Mouse (Mus musculus) right cerebral cortex, postnatal 4 days (tissue): Measurements from ENCODE around the gene Psmd7.
"Not testable (repeated sequence)": the region's sequence is repeated elsewhere in the genome, so short reads cannot be mapped to it uniquely, and the experiment has no call there.

Experiments used
- DNase-seq: peaks from one replicate; pipeline ENCODE4 v3.0.0-alpha.2; 2022

The Psmd7 gene

DNA sequence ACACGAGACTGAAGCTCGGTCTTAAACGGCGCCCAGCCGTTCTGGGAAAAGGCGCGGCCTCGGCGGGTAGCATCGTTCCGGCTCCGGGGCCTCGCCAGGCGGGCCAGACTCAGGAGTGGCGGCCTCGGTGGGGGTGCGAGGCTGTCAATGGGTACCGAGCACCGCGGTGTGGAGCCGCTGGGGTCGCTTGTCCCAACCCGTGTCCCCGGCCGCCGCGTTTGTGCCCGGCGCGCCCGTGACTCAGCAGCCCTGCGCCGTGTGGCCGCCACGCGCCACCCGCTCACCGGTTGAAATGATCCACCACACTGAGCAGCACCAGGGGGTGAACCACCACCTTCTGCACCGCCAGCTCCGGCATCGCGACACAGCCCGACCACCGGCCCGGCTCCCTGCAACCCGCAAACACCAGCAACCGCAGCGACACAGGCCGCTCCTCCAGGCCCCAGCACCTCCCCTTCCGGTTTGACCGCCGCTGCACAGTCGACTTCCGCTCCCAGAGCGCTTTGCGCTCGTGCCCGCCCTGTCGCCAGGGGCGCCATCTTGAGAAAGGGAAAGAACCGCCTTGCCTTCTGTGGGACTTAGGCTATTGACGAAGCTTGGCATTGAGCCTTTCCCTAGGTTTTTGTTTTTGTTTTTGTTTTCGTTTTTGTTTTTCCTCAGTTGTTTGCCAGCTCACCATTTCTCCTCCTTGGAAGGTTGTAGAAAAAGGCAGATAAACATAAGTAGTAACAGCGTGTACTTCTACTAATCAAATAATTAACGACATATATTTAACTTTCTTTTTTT is at the start of gene Psmd7:
Gene Psmd7 (minus strand): TSS at position 470 of the 786 bp plus-strand sequence.
- peak; percentile 91 for DNase-seq

DNA sequence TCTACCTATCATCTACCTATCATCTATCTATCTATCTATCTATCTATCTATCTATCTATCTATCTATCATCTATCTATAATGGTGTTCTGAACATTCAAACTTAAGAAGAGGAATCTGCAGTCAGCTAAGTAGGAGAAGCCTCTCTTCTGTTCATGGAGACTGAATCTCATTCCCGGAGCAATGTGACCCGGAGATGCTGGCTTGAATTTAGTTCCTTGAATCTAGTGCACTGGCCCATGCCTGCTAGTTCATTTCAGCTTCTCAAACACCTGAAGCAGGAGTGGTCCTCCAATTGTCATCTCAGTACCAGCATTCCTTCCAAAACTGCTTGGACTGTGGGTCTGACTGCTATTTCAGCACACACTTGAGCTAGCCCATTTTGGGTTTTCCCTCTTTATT is 45.5 kb upstream of the Psmd7 start:
- no peak for DNase-seq

DNA sequence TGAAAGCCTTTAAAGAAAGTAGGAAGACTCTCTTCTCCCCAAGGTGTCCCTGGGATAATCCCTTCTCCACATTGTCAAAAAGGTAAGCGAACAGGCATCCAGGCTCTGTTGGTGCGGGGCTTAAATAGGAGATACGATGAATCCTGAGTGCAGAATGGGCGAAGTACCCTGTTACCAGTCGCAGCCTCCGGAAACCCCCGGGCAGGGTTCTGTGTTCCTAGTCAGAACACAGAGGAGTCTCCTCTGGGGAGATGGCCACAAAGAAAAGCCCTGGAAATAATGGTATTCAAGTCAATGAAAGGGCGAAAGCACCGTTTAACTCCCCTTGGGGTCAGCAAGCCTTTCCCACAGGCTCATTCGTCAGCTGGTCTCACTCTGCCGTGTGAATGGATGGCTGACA is 41.4 kb upstream of the Psmd7 start:
- no peak for DNase-seq

DNA sequence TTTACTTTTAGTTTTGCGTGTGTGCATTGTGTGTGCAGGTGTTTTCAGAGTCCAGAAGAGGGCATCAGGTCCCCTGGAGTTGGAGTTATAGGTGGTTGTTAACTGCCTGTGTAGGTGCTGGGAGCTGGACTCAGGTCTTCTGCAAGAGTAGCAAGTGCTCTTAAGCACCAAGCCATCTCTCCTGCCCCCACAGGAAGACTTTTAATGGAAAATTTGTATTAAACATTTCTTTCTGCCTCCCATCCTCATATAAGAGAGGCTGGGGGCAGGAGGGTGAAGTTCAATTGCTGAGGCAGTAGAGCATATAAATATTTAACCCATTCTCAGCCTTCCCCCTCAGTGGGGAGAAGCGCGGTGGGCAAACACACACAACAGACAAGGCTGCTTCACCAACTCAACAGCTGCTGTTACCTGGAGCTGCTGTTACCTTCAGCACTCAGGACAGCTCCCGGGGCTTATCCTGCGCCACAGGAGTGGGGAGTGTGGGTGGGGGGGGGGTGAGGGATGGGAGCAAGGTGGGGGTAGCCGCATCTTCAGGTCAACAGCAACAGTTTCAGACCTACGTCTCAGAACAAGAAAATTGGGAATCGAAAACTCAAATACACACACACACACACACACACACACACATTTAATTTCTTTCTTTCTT is 40.4 kb upstream of the Psmd7 start:
- no peak for DNase-seq

DNA sequence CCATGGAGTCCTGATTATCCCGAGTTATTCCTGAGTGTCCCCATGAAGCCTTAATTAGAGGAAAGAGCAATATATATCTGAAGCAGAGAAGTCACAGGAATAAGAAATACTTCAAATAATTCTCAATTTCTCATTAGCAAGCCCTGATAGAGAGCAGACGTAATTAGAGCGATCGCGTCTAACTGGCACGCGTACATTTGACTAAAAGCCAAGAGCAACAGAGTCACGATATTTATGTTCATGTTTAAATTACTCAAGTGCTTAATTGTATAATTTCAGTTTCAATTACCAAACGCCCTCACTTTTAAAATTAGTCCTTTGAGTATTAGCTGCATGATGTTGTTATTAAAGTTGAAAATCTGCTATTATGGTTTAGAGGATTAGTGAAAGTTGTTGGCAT is 39.6 kb upstream of the Psmd7 start:
- no peak for DNase-seq

DNA sequence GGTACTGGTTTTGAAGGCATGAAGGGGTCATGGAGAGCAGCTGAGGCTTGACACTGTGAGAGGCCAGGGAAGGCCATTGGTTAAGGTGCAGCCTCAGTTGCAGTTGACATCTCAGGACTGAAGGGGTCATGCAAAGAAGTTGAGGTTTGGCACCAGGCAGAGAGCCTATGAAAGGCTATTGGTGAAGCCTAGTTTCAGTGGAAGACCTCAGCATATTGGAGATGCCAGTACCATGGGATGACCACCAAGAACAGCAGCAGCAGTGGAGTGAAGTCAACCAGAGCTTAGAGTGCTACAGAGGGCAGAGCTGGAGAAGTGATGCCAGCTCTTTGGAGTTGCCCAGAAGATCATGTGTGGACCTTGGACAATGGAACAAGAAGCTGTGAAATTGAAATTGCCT is 36.0 kb upstream of the Psmd7 start:
- not testable (repeated sequence) for DNase-seq

DNA sequence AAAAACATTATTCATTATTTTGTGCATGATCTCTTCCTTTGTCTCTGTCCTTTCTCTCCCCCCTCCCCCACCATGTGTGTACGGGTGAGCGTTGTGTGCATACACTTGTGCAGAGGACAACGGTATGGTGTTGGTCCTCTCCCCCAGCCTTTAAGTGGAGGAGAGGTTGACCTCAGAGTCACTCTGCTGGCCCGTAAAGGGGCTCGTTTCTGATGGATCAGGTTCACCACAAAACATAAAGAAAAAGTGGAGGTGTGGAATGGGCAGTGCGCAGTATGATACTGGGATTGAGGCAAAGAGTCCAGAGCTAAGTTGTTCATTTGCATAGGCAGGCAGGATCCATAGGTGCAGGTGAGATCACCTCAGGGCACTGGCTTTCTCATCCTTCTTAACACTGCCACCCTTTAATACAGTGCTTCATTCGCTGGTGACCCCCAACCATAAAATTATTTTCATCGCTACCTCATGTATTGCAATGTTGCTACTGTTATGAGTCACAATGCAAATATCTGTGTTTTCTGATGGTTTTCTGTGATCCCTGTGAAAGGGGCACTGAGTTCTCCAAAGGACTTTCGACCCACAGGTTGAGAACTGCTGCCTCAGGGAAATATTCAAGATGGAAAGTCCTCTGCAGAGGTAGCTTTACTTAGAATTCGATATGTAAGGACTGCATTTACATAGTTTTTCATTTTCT is 33.8 kb upstream of the Psmd7 start:
- no peak for DNase-seq

DNA sequence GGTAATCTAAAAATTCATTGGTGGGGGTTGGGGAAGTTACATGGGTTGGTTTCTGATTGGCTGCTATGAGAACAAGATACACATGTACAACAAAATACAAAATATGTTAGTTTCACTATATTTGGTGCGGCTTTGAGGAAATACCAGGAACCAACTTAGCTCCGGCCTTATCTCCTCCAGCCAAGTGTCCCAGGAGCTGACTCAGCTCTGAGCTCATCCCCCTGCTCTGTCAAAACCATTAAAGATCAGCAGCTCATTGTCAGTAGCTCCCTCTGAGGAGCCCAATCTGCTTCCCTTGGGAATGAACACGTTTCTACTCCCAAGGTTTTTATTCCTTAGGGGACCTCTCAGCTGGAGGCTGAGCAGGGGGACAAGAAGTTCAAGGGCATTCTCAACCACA is 32.9 kb upstream of the Psmd7 start:
- no peak for DNase-seq

DNA sequence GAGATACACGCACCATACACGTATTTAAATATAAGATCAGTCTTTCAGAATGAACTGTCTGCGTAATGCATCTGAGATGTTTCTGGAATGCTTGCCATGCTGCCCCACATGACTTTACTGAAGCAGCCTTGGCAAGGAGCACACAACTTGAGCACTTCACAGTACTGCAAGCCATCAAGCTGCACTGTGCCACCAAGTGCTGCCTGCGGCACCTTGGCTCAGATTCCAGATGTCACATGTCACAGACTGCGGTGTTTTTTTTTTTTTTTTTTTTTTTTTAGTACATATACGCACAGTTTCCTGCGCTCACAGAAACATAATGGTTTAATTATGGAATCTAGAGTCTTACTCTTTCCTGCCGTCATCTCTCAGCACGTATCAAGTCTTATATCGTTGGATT is 30.2 kb upstream of the Psmd7 start:
- no peak for DNase-seq

DNA sequence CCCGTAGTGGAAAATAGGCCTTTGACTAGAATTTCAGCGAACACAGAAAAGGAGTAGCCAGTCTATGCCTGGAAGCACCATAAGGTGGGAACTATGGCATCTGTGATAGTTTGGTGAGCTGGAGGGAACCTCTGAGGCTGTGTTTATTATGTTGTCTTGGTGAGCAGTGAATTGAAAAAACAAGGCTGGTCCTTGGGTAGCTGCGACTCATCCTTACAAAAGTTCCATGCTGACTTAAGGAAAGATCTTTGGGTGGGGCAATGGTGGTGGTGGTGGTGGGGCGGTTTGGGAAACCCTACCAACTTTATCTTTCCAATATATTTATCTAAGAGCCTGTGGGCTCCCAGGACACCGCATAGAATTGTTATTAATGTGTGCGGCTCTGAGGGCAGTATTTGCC is 25.1 kb upstream of the Psmd7 start:
- no peak for DNase-seq

DNA sequence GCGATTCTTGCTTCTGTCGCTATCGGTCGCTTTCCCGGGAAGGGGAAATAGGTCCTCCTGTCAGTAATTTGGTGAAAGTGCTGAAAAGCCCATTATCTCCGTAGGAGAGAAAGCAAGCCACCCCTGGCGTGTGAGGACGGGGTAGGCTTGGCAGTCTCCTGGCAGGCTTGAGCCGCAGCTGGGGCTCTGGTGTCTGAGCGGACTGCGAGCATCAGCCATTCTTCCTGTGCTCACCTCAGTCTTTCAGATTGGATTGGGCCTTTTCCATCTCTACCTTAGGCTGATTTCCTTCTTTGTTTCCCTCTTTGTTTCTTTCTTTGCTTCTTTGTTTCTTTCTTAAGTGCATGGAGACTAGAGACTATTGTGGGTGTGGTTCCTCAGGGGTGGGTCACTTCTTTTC is 22.6 kb upstream of the Psmd7 start:
- DNase-seq: no peak

DNA sequence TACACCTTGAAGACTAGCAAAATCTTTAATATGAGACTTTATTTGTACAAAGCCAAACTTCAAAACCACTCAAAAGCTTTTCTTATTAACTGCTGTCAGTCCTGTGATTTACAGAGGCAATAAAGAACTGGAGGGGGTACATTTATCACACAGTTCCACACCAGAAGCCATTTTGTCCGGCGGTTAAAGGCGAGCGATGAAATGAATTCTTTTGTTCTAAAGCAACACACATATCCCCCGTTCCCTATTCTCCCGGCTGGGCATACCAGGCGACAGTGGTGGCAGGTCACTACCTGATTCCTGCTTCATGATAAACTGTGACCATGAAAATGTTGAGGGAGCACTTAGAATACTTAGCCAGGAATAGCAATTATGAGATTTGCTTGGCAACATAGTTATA is 20.5 kb upstream of the Psmd7 start:
- DNase-seq: no peak

DNA sequence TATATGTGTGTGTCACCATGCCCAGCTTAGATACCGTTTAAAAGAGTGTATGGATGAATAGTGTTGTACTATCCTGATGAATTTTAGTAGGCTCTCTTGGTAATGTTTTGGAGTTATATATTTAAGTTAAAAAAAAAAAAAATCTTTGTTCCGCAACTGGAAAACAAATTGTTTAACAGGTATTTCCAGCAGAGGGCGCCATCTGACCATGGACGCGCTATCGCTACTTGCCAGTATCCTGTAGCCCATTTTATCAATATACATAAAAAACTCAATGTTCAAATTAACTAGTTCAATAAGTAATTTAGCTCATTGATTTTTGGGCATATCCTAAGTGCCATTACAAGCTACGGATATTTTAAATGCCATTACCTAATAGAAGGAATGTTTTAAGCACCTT is 14.8 kb upstream of the Psmd7 start:
- peak; percentile 88 for DNase-seq

DNA sequence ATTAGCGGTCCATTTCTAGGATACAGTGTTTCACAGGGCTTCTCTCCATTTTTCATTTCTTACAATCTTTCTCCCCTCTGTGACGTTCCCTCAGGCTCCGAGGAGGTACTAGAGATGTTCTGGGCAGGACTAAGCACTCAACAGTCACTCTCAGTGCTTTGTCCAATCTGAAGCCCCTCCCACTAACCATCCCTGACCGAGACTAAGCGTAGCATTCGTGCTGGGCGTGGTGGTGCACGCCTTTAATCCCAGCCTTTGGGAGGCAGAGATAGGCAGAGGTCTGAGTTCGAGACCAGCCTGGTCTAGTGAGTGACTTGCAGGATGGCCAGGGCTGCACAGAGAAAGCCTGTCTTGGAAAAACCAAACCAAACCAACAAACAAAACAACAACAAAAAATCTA is 11.4 kb upstream of the Psmd7 start:
- no peak for DNase-seq

DNA sequence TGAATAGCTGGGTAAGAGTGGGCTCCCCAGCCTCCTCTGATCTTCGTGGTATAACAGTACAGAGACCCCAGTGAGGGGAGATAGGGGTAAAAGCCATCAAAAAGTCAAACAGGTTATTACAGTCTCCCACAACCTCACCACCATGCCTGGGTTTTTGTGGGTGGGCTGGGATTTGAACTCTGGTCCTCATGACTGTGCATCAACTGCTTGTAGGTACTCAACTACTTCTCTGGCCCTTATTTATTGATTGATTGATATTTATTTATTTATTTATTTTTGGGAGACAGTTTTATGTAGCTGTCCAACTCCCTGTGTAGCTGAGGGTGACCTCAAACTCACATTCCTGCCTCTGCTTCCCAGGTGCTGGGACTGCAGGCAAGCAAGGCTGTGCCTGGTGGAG is 9.5 kb upstream of the Psmd7 start:
- DNase-seq: no peak

DNA sequence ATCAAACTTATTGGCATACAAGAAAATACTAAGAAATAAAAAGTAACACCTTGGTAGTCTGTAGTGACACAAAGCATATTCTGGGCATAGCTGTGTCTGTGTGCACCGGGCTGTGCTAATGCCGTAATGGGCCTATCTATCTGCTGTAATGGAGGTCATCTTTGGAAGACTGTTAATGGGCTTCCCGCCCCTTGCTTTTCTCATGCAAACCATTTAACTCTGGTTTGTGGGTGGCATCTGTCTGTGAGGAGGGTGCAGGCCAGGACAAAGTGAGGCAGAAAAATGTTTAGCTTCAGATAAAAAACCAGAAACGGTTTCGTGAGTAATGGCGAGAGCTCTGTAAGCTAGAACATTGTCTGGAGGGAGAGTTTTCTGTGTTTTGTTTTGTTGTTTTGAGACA is 6.6 kb upstream of the Psmd7 start:
- no peak for DNase-seq

DNA sequence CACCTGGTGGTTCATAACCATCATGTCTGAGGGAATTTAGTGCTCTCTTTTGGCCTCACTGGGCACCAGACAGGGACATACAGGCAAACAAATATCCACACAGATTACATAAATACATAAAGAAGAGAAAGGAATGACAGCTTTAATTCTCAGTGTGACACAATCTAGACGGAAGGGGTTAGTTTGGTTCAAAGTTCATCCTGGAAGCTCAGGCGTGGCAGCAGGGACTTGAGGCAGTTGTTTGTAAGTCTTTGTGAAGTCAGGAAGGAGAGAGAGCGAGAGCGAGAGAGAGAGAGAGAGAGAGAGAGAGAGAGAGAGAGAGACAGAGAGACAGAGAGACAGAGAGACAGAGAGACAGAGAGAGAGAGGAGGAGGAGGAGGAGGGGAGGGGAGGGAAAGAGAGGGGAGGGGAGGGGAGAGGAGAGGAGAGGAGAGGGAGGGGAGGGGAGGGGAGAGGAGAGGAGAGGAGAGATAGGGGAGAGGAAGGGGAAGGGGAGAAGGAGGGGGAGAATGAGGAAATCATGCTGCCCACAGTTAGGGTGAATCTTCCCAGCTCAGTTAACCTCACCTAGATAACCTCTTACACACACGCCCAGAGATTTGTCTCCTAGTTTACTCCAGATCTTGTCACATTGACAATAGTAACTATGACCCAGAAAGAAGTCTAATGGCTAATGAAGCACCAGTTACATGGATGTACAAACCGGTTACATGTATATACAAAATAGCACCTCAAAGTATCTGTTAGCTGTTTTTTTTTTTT is 5.9 kb upstream of the Psmd7 start:
- no peak for DNase-seq

DNA sequence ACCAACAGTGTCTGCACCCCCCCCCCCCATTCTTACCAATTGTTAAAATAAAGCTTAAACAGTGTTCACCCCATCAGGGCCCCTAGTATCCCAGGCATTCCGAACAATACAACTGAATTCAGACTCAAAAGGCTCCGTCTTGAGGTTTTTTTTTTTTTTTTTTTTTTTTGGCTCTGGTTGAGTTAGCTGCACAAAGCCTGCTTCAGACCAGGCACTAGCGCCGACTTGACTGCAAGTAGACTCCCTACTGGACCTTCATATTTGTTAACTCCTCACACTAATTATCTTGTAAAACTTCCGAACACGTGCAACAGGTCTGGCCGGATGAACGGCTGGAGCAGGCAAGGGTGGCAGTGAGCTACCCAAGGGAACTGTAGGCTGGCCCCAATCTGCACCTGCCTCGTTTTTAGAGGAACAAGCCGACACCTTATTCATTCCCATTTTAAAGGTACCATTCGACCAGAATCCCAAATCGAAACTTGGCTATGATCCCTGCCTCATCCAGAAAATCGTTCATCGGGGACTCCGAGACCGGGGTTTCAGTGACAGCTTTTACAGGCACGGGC is 752 bp downstream of the Psmd7 start:
- peak; percentile 10 for DNase-seq

DNA sequence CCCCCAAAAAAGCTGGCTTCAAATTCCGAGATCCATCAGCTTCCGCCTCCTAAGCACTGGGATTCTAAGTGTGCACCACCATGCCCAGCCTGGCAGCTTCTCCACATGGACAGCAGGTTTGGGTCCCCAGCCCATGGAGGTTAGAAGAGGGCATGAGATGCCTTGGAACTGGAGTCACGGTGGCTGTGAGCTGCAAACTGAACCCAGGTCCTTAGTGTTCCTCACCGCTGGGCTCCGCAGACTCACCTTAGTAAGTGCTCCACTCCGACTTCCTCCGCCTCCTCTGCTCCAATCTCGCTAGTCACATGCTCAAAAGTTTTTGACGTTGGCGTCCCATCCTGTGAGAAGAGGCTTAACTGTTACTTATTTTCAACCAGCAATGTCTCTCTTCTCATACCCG is 6.1 kb downstream of the Psmd7 start:
- DNase-seq: no peak

DNA sequence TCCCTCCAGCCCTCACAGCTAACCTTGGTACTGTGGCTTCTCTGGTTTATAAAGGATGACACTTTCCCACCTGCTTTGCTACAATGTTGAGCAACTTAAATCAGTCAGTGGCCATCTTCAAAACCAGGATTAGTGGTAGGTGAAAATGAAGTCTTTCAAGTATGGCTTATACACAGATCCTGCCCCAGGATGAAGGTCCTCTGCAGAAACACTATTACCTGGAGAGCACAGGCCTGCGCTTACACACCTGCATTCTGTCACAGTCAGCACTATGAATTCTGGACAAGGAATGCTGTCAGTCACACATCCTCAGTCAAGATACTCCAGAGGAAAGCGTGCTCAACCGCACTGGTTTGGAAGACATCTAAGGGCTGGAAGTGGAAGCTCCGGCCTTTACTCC is 6.7 kb downstream of the Psmd7 start:
- DNase-seq: no peak

DNA sequence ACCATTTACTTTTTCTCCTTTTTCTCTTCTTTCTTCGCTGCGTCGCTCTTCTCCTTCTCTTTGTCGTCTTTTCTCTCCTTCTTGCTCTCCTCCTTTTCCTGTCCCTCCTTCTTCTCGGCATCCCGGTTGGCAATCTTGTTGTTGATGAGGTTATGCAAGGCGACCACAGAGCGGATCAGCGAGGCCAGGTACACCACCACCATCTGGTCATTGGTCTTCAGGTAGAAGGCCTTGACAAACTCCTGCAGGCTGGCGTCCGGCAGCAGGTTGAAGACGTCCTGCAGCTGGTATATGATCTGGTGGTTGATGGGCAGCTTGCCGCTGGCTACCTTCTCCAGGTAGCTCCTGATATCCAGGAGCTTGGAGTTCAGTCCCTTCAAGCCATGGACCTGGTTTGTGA is 7.4 kb downstream of the Psmd7 start:
- no peak for DNase-seq

DNA sequence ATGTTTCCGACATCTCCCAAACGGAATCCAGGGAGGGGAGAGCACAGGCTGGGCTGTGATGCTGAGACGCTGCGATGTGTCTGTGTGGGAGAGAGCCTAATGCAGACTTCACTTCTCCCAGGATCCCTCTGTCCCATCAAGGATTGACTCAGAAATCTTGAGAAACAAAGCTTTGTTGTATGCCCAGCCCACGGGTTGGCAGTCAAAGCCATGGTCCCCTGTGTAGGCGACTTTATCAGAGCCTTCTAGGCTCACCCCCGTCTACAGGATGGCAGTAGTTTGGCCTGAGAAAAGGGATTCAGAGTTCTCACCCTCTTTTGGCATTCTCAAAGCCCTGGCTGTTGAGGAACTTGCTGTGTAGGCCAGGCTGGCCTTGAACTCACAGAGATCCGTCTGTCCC is 9.7 kb downstream of the Psmd7 start:
- no peak for DNase-seq

DNA sequence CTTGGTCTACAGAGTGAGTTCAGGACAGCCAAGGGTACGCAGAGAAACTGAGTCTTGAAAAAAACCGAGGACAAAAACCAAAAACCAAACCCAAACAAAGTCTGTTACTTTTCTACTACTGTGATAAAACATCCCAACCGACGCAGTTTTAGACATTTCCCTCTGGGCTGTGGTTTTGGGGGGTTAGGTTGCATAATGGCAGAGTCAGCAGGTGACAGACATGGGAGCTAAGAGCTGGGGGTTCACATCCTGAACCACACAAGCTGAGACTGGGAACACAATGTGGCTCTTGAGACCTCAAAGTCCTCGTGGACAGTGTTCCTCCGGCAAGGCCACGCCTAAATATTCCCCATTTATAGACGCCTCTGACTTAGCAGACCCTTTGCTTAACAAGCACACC is 10.1 kb downstream of the Psmd7 start:
- no peak for DNase-seq
